Mouse (Mus musculus): Measurements from ENCODE around the gene Ap3b1.

Gene Ap3b1

DNA sequence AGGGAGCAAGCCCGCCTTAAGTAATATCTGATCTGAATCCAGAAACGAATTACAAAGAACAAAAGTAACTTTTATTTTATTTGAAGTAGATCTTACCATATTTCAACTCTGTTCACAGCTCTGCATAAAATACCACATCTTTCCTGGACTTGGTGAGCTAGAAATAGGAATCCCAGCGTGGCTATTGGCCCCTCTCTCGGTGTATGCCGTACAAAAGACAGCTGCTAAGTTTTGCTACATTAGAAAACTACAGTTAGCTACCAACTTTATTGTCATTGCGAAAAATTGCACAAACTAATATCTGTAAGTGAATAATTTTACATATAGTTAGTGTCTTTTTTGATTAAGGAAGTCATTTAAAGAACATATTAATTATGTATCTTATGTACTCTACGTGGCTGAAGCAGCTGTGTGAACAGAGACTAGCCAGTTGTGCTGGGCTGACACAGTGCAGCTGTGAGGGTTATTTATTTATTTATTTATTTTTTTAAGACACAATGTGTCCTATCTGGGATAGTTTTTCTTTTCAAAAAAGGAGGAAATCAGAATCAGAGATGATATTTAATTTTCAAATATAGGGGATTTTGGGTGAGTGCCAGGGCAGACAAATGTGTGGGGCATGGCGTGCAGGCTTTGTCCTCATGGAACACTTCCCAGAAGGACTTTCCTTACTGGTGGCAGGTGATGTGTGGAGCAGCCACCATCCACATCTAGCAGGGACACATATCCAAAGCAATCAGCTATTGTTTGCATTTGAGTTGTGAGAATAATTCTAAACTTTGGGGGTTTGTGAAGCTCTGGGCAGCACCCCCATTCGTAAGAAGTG lies 248.5 kb downstream of the Ap3b1 start:
- DNase-seq = no peak

DNA sequence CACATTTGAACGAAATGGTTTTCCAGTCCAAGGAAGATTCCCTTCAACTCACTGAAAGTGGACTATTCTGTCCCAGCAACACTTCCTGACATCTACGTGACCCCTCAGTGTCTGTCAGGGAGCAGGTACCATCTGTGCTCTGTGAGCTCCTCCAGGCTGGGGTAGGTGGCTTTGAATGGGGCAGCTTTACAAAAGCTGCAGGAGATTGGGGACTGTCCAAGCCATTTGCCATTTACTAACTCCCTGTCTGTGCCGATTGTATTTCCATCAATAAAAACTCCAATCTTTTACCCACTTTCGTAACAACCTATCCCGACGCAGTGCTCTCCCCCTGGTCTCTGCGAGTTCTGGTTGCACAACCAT lies 249.1 kb downstream of the Ap3b1 start:
- no peak for DNase-seq

DNA sequence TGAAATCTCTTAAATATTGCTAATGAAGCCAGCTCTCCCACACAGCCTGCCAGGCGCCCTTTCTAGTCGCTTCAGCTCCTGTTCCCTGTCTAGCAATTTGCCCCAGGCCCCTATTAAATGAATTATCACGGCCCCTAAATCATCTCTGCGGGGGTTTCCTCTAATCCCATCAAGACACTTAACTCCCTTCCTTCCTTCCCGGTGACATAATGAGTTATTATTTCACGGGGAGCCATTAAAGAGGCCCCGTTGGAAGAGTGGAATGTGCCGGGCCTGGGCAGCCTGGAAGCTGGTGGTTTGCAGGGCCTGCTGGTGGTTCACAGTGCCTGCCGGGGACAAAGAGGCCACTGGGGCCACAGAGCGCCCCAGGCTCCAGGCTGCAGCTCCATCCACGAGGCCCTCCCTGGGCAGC lies 249.7 kb downstream of the Ap3b1 start:
- no peak for DNase-seq

DNA sequence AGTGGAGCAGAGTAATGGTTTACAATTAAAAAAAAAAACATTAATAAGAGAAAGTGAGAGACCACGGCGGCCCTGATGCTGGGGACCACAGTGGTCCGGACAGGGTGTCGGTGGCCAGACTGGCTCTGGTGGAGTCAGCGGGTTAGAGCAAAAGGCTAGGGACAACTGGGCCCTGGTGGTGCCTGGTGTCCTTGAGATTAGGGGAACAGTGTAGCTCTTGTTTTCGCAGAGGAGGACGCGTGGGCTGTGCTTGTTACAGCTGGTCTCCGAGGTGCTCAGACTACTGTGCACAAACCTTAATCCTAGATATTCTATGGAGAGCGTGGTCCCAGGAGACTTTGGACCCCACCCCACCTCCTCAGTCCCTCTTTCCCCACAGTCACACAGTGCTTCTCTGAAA lies 250.2 kb downstream of the Ap3b1 start:
- no peak for DNase-seq

Measured in cerebellum, adult 11-12 months (tissue).